Mouse (Mus musculus) adrenal gland, postnatal 36 days (tissue): Measurements from ENCODE around the gene Osbpl7. TPM values are rescaled to one million over a fixed set of nuclear protein-coding genes. Genes with fewer than 3 reads are reported as not detected.

Experiments
- DNase-seq, 2 experiments: peaks; one replicate each; pipeline ENCODE4 v3.0.0; 2021; ENCODE audit warnings: mixed read lengths in 1 of 2
- long read RNA-seq, 2 experiments: library from polyadenylated mRNA; stranded (forward); transcript quantifications; one replicate each; pipeline ENCODE4 v2.0.0; 2021; ENCODE audit warnings: borderline sequencing depth in 2 of 2
- total RNA-seq, 2 experiments: library from RNA; stranded (reverse); gene quantifications; 2 replicates each; pipeline ENCODE4 v1.2.3; 2021

The Osbpl7 gene
- total RNA-seq: 1 to 10 TPM; 7.8 to 9.1 TPM
- long read RNA-seq, experiment 1, partial matches to known transcripts: 1 of 5 reads
- long read RNA-seq, experiment 1, other reads (novel, unspliced or antisense): 1 of 5 reads
- long read RNA-seq, experiment 2, partial matches to known transcripts: 1 of 3 reads
- long read RNA-seq, experiment 2, other reads (novel, unspliced or antisense): 1 of 3 reads

DNA sequence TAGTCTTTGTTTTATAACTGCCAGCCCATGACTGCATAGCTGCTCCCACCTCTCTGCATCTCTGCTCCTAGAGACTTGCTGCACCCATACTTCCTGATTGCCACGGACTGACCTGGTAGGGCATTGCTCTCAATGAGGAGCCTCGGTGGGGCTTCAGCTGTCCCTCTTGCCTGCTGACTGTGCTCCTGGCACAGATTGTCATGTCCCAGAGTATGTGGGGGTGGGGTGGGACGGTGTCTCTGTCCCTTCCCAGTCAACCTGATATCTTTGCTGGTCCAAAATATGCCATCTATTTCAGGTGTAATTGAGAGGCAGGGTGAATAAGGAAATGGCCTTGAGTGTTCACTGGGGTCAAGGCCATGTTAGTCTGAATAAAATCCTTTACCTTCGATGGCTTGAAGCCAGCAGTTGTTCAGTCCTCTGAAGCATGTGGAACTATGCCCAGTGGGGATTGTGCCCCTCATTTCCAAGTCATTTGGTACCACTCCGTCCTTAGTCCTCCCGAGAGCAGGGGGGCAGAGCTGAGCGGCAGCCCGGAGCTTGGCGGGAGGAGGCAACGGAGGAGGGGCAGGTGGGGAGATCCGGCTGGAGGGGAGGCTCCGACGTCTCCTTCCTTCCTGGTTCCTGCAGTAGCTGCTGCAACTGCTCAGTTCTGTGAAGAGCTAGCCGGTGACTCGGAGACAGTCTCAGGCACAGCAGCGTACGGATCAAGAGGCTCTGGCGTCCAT, at the start of gene Osbpl7:
Gene Osbpl7, plus strand, starts transcription at position 413 of the 728 bp plus-strand sequence.
- DNase-seq: peak; percentile 85 to 89

- DNase-seq: no peak
Observed at GRCm38 (mm10) chr11:97003170-97003569, 47.3 kb upstream of the Osbpl7 start.

DNA sequence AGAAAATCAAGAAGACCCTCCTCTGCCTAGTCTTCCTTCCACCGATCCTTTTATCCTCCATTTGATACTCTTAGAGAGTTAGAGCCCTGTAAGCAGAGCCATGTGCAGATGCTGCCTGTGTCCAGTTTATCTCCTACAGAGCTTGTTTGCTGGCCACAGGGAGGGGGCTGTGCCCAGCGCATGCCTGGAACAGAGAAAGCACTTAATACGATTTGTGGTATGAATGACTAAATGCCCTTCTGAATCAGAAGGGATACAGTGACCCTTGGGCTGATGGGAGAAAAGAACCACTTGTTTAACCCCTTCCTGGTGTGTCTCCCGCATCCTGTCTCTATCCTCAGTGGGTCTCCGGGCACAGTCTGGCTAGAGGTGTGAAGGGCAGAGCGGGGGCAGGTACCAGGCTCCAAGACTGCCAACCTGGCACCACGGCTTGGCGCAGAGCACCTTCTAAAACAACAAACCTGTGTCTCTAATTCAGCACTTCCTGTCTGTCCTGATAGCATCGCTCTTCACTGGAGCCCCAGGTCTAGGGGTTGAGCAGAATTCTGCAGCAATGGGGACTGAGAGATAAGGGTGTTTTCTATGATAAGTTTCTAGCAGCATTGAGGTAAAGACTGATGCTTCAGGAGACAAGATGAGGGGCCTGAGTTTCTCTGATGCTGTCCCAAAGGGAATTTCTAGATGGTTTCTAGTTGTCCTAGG, 43.2 kb upstream of the Osbpl7 start:
- peak in 1 of 2 experiments; percentile 42 for DNase-seq

DNA sequence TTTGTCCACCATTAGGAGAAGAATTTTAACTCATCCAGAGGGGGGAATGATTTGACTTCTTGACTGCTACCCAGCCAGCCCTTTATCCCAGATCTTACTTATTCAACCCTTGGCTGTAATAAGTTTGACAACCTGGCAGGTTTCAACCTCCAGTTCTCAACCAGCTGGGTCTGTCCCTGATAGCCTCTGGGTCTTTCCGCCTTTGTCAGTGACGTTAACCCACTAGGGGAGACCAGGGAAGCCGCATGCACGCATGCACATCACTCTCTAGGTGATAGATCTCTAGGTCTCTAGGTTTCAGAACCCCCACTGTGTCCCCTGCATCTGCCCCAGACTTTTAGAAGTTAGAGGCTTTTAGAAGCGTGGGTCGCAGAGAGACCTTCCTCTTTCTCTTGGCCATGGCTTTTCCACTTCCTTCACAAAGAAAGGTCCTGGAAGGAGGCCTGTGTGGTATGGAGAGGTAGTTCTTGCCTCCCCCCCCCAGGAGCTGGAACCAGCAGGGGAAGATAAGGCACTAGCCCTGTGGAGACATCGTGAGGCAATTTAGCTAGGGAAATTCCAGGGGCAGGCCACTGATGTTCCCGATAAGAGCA, 41.1 kb upstream of the Osbpl7 start:
- DNase-seq: no peak

DNA sequence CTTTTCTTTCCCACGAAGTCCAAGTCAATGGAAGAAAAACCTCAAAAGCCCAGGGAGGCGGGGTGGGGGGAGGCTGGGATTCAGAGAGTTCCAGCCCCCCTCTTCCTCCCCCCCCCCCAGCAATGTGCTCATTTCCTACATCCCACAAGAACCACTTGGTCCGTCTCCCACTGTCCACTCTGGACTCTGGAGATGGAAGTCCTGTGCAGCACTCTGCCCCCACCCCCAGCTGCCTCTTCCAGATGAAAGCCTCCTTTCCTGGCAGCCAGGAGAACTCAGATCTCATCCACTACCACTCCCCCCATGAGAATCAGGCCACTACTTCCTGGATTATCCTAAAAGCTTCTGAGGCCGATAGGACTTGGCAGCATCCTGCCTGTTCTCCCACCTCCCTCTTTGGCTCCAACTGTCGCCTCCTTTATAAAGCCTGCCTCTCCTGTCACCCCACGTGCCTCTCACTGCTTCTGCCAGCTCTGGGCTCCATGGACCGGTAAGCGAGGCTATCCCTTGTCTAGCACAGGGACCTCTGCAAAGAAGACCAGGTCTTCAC, 37.2 kb upstream of the Osbpl7 start, which contains the start of gene Sp6:
Gene Sp6, plus strand, starts transcription at position 274 of the 550 bp plus-strand sequence.
- DNase-seq: no peak

GRCm38 (mm10) chr11:97017696-97018582, 32.5 kb upstream of the Osbpl7 start:
- DNase-seq: no peak

- peak; percentile 37 to 55 for DNase-seq
Observed at GRCm38 (mm10) chr11:97018583-97019344, 31.7 kb upstream of the Osbpl7 start.

GRCm38 (mm10) chr11:97019345-97019708, 31.1 kb upstream of the Osbpl7 start:
- no peak for DNase-seq

- no peak for DNase-seq
Observed at GRCm38 (mm10) chr11:97021121-97021765, 29.2 kb upstream of the Osbpl7 start.

- DNase-seq: peak; percentile 73 to 84
Observed at GRCm38 (mm10) chr11:97021873-97022484, 28.4 kb upstream of the Osbpl7 start.

GRCm38 (mm10) chr11:97024977-97025376, 25.5 kb upstream of the Osbpl7 start:
- peak; percentile 27 to 38 for DNase-seq

DNA sequence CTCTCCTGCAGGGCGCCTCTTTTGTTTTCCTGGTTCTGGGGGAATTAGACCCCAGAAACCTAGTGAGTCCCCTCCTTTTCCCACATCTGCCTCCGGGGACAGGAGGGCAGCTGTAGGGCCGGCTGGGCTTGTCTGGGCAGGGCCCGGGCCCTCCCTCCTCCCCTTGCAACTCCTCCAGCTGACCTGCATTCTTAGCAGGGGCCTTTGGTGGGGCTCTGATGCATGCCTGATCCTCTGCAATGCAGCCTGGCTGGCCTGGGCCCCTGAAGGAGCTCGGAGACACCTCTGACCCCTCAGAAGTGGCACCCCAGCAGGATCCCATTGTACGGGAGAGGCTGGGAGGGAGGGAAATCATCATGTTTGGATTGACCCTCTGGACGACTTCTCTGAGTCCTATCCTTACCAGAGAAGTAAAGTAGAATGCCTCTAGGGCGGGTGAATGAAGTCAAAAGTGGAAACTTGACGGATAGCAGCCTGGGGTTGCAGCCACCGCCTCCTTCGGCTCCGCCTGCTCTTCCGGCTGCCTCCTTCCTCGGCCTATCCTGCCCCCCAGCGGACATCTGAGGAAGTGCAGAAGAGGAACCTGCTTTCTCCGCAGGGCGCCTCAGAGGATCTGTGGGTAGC, 24.6 kb upstream of the Osbpl7 start:
- peak; percentile 86 to 91 for DNase-seq

DNA sequence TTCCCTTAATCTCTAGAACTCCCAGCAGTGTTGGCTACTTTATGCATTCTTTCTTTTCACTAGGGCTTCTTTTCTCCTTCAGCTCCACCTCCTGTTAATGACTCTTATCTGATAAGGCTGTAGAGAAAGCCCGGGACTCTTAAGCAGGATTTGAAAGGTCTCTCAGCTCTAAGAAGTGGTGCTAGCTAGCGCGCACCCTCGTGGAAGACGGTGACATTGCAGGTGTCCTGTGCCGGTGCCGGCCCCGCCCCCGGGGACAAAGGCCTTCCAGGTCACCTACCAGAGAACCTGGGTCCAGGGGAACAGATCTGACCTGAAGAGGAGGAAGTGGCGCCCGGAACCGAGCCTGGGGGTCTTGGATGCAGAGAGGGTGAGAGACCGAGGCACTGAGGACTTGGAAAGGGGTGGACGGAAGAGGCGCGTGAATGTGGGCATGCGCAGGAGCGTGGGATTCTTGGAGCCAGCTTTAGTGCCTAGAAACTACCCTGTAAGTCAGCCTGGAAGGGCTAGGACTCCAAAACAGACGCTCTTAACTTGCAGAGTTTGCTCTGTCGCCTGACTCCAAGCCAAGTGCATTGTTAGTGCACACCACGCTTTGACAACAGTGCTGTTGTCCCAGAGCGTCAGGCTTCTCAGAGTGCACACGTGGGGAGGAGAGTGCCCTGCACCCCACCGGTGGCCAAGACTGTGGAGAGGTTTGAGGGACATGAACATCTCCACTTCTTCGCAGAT, 20.6 kb upstream of the Osbpl7 start, which contains the start of gene Scrn2:
Gene Scrn2, plus strand, starts transcription at position 253 of the 732 bp plus-strand sequence.
- DNase-seq: peak; percentile 86 to 88

GRCm38 (mm10) chr11:97030426-97030825, 20.0 kb upstream of the Osbpl7 start:
- DNase-seq: no peak

- DNase-seq: no peak
Observed at GRCm38 (mm10) chr11:97031977-97032376, 18.5 kb upstream of the Osbpl7 start.

- DNase-seq: no peak
Observed at GRCm38 (mm10) chr11:97032499-97032898, 17.9 kb upstream of the Osbpl7 start.

GRCm38 (mm10) chr11:97033781-97034180, 16.6 kb upstream of the Osbpl7 start:
- no peak for DNase-seq

DNA sequence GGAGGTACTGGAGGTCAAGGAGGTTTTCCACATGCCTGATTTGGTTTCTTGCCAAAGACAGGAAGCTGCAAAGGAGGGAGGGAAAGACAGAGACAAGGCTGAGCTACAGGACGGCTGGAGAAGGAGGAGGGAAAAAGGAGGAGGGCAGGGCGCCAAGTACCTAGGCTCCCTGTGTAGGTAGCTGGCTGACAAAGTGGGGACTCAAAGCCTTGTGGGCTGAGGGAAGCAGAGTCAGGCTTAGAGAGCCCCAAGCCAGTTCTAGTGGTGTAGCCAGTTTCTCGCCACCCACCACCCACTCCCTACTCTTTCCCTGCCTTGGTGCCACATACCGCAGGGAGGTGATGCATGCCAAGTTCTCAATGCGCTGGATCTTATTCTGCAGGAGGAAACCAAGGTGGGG, 14.3 kb upstream of the Osbpl7 start:
- no peak for DNase-seq
